Mouse (Mus musculus) spleen, embryonic (tissue): Measurements from ENCODE around the gene Sorcs2.
"Not testable (repeated sequence)": the region's sequence is repeated elsewhere in the genome, so short reads cannot be mapped to it uniquely, and the experiment has no call there.

Experiments used
- CTCF ChIA-PET: fragments of 350-600 bp; sonication (Branson Sonifier 250); formaldehyde crosslinking; loops from one replicate; lab custom pipeline; 2022; lab: Charles Lee

Sorcs2 gene

DNA sequence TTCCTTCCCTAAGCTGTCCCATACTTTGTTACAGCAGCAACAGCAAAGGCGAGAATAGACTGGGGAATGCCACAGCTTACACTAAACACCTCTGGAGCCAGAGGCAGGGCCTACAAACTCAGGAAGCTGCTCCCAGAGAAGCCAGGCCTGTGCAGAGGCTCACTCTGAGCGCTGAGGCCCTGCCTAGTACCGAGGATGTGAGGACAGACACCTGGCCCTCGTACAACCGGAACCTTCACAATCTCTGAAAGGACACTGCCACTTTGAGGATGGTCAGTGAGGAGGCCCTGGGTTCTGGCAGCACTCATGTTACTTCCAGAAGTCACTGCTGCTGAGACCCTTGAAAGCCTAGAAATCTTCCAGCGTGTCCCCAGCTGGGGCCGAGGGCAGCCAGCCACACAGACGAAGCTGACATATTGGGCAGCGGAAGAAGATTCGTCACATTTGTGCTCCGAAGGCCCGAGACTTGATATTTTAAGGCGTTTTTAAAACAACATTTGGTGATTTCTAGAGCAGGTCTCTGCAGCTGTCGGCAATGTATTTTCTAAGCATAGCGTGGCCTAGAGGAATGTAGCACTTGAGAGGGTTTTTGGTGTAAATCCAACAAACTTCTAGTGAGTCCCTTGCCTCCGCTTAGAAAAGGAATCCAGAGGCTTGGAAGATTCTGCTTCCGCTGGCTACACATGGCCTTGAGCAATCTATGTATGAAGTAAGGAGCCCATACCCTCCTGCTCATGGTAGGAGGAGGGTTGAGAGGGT lies 145.0 kb downstream of the Sorcs2 start:
- CTCF ChIA-PET, result no interaction called here

GRCm38 (mm10) chr5:36248022-36248421 lies 149.9 kb downstream of the Sorcs2 start:
- CTCF ChIA-PET, result no interaction called here

GRCm38 (mm10) chr5:36237526-36237925 lies 160.4 kb downstream of the Sorcs2 start:
- CTCF ChIA-PET, result not testable (repeated sequence)

DNA sequence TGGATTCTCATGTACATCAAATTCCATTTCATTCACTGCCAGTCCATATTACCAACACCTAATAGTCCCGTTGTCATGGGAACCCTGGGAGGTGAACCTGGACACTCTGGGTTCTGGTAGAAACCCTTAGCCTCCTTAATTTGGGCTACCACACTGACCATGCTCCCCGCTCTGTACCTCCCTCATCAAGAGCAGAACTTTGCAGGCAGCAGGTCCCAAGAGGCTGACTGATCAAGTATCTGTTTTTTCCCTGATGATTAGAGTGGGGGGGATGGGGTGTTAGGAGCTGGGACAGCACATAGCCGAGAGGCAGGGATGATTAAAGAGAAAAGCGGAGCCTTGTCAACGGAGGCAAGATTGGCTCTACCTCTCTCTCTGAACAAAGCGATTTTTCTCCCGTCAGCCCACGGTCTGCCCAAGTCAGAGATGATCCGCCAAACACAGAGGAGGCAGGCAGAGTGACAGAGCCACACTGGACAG lies 167.6 kb downstream of the Sorcs2 start:
- CTCF ChIA-PET, result no interaction called here

DNA sequence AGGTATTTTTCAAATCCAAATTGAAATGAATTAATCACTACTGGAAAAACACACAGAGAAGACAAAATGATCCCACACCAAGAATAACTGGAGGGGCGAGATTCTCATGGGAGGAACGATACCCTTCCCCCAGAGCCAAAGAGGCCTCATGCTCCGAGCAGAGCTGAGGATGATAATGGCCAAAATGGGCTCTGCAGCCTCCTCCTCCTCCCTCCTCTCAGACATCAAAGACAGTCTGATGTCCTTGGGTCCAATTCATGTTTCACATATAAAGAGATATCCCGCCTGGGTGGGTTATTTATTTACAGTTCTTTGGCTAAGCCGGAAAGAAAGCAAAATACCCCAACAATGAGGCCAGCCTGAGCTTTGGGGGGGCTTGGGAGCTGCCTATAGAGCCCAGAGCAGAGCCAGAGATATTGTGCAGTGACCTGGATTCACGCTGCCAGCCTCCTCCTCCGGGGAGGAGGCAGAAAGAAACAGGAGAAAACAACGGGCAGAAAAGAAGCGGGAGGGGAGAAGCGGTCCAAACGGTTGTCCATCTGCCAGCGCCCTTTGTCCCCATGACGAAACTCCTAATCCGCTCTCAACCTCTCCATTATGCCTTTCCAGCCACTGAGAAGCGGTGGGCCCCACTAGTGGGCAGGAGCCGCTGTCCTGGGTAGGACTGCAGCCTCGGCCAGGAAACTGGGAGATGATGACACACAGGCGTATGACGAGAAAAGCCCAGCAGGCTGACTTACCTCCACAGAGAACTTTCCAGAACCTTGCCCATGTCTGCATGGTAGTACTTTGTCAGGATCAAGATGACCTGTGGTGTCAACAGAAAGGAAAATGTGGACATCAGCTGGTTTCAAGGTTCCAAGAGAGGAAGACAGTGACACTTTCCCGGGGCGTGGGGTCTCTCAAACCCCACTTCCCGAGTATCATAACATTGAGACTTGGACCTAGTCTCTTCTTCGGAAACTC lies 169.3 kb downstream of the Sorcs2 start:
- CTCF ChIA-PET, result no interaction called here

- CTCF ChIA-PET, result no interaction called here
Measured at GRCm38 (mm10) chr5:36226296-36226695, 171.6 kb downstream of the Sorcs2 start.

DNA sequence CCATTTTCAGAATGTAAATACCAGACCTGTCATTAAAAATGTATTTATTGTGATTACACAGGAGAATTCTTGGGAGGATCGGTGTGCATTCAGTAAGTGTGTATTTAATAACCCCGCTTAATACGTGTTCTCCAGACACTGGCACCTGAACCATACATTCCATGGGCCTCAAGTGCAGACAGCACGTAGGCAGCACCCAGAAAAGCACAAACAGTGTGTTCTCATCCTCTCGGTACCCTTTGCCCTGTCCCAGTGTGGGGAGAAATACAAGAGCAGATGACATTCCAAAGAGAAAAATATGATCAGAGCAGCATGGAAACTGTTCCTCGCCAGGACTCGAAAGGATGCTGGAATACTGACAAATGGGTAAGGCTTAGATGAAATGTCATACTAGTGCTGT lies 172.1 kb downstream of the Sorcs2 start:
- CTCF ChIA-PET, result no interaction called here

GRCm38 (mm10) chr5:36223787-36224186 lies 174.2 kb downstream of the Sorcs2 start:
- CTCF ChIA-PET, result interaction anchor here (0.6 kb wide), 1 partner anchor 172 kb away, joined by 4 read pairs; no protein-coding TSS in a partner anchor

GRCm38 (mm10) chr5:36220626-36221025 lies 177.3 kb downstream of the Sorcs2 start:
- CTCF ChIA-PET, result no interaction called here

GRCm38 (mm10) chr5:36220105-36220504 lies 177.8 kb downstream of the Sorcs2 start:
- CTCF ChIA-PET, result no interaction called here

GRCm38 (mm10) chr5:36213310-36213709 lies 184.6 kb downstream of the Sorcs2 start:
- CTCF ChIA-PET, result no interaction called here

GRCm38 (mm10) chr5:36208803-36209202 lies 189.1 kb downstream of the Sorcs2 start:
- CTCF ChIA-PET, result no interaction called here

- CTCF ChIA-PET, result no interaction called here
Measured at GRCm38 (mm10) chr5:36205397-36205796, 192.5 kb downstream of the Sorcs2 start.

DNA sequence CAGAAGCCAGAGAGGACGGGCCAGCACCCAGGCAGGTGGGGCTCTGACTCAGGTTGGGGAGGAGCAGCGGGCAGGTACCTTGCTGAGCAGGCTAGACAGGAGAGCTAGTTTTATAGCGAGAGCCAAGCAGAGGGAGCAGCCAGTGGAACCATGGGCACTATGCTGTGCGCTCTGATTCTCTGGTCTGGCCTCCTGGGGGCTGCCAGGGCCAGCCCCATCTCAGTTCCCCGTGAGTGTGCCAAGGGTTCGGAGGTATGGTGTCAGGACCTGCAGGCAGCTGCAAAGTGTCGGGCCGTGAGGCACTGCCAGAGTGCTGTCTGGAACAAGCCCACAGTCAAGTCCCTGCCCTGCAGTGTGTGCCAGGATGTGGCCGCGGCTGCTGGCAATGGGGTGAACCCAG lies 194.0 kb downstream of the Sorcs2 start, which contains the start of gene Psapl1:
Gene Psapl1 (plus strand): TSS at position 106 of the 400 bp plus-strand sequence.
- CTCF ChIA-PET, result no interaction called here

DNA sequence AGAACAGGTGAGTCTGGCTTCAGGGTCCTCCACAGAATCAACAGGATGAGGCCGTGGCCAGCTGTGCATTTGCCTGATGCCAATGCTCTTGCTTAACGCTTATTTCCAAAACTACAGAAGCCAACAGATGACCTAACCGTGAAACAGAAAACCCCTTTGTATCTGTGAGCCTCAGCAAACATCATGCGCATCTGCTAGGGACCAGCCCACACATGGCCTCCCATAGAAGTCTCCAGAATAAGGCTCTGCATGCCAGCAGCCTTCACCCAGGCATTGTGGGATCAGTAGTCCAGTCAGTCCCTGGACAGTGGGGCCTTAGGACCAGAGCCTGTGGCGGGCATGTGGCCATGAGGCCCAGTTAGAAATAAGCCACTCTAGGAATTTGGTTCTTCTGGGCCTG lies 194.5 kb downstream of the Sorcs2 start:
- CTCF ChIA-PET, result no interaction called here

DNA sequence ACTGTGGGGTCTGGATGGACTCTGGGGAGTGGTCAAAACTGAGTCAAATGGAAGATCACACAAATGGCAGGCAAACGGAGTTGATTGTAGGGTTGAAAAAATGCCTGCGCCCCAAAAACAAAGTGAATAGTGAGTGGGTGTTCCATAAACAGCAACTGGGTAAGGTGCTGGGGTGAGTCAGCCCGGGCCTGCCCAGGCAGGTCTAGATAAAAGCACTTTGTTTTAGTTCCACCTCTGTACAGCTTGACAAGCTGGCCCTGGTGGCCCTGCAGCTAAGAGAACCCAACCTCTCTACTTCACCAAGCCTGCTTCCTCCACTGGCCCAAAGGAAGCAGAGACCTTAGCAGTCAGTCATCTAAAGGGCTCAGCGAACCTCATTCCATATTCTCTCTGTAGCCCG lies 195.2 kb downstream of the Sorcs2 start:
- CTCF ChIA-PET, result no interaction called here

- CTCF ChIA-PET, result no interaction called here
Measured at GRCm38 (mm10) chr5:36199519-36199918, 198.4 kb downstream of the Sorcs2 start.

DNA sequence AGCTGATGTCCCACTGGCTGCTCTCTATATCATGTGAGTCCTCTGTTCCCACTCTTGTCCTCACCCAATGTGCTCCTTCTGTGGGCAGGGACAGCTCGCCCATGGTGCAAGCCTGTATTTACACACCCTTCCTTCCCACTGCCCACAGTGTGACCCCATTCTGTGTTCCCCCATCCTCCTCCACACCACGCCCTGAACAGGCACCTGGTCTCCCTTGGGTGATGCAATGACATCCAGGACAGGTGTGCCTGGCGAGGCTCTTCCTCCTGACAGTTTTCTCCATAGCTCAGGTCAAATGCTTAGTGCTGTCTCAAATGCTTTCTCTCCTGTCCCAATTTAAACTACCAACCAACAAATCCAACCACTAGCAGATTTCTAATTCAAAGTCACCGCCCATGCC lies 202.5 kb downstream of the Sorcs2 start:
- CTCF ChIA-PET, result no interaction called here

- CTCF ChIA-PET, result no interaction called here
Measured at GRCm38 (mm10) chr5:36194631-36195030, 203.3 kb downstream of the Sorcs2 start.

- CTCF ChIA-PET, result no interaction called here
Measured at GRCm38 (mm10) chr5:36192677-36193076, 205.3 kb downstream of the Sorcs2 start.

DNA sequence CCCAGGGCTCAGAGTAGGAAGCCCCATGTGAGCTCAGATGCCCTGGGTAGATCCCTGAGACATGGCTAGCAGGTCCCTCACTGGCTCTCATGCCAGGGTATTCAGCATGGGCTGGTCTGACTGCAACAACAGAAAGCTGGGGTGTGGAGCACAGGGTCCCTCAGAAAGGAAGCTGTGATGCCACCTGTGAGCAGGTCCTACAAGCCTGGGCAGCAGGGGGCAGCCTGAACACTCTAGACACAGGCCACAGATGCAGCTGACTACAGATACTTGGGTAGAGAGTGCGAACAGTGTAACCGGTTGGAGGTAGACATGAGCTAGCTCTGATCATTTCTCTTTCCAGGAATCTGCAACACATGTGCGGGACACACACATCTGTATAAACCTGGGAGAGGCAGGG lies 206.1 kb downstream of the Sorcs2 start:
- CTCF ChIA-PET, result no interaction called here

DNA sequence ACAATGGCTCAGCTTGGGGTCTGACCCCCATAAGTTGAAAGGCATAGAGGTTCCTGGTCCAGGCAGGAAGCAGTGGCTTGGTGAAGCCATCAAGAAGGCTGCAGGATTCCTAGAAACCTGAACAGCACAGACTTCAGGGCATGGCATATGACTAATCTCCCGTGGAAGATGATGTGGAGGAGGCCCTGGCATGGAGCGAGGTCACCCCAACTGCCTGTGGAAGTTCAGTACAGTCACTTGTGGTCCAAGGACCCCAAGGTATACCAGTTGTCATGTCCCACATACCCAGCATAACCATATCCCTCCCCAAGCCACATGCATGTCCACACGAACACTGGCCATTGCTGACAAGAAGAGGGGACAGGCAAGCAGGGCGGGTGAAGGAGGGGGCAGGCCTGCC lies 206.7 kb downstream of the Sorcs2 start:
- CTCF ChIA-PET, result no interaction called here
